Mouse (Mus musculus) forebrain, embryonic 14.5 days (tissue): Measurements from ENCODE around the gene Kcnma1. TPM values are rescaled to one million over a fixed set of nuclear protein-coding genes. Genes with fewer than 3 reads are reported as not detected.
A peak's percentile ranks its signal among the peaks of the same experiment; 100 is the strongest.

Experiments used
- ATAC-seq: fragments of 200-750 bp; cut with Nextera tagmentation; 2 replicates; pipeline ENCODE4 v1.8.0; 2017; ENCODE audit warnings: mild to moderate bottlenecking, moderate library complexity
- DNase-seq: peaks from one replicate; pipeline ENCODE4 v3.0.0-alpha.2; 2015; ENCODE audit warnings: low spot score
- H3K27ac ChIP-seq: fragments of 300-500 bp; sonication (generic); 2 replicates; pipeline ENCODE4 v1.5.1; 2014; ENCODE audit warnings: low read depth, mild to moderate bottlenecking, control low read depth, low read length, moderate library complexity
- H3K27me3 ChIP-seq: fragments of 300-500 bp; sonication (generic); replicated peaks from 2 replicates; pipeline ENCODE4 v1.6.1; 2014; ENCODE audit warnings: low read length, control low read depth, mixed read lengths; ENCODE audit not compliant: control insufficient read depth, insufficient read depth
- H3K36me3 ChIP-seq: fragments of 300-500 bp; sonication (generic); 2 replicates; pipeline ENCODE4 v1.6.1; 2014; ENCODE audit warnings: low read length, control low read depth; ENCODE audit not compliant: control insufficient read depth, insufficient read depth
- H3K4me1 ChIP-seq: fragments of 300-500 bp; sonication (generic); 2 replicates; pipeline ENCODE4 v1.6.1; 2014; ENCODE audit warnings: antibody characterized with exemption, low read length, control low read depth; ENCODE audit not compliant: control insufficient read depth, insufficient read depth
- H3K4me2 ChIP-seq: fragments of 300-500 bp; sonication (generic); 2 replicates; pipeline ENCODE4 v1.6.1; 2014; ENCODE audit warnings: mild to moderate bottlenecking, control low read depth, low read length
- H3K4me3 ChIP-seq: fragments of 300-500 bp; sonication (generic); 2 replicates; pipeline ENCODE4 v1.5.1; 2014; ENCODE audit warnings: low read depth, low read length, control low read depth
- H3K9ac ChIP-seq: fragments of 300-500 bp; sonication (generic); 2 replicates; pipeline ENCODE4 v1.6.1; 2014; ENCODE audit warnings: mild to moderate bottlenecking, low read length, control low read depth, moderate library complexity
- H3K9me3 ChIP-seq: fragments of 300-500 bp; sonication (generic); replicated peaks from 2 replicates; pipeline ENCODE4 v1.6.1; 2016; ENCODE audit warnings: low read length, control low read depth, mixed read lengths; ENCODE audit not compliant: control insufficient read depth
- WGBS: fragments of 180-500 bp; shearing (Covaris S2); extraction: QIAGEN DNeasy Blood & Tissue Kit; methylation state at CpG from one replicate; pipeline ENCODE4 v1.1.7; 2014; 5-methylcytosine and 5-hydroxymethylcytosine counted together
- polyA plus RNA-seq: library from polyadenylated mRNA; unstranded; fragments of >200 nt; fragmentation: Nextera tagmentation; extraction: Ambion mirVana; gene quantifications from 2 replicates; pipeline ENCODE4 v1.2.1, GENCODE M21; 2014

Kcnma1 gene
- polyA plus RNA-seq, 1 experiment from 2014 or later = 6.6 TPM

DNA sequence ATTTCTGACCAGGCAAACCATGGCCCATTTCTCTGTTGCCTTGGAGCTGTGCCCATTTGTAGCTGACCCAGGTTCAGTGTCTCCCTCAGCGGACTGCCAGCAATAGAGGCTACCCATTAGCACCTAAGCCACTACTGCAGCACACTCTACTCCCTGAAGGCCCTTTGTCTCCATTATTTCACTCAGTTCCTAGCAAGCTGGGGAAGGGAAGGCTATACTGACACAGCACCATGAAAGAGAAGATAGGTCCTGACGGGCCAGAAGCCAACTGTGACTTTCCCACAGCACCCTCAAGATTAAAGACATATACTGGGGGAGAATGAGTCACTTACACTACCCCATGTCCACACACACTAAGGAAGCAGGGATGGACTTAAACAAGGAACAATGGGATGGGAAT lies 251.8 kb downstream of the Kcnma1 start:
- Histone ChIP-seq H3K36me3 (no peaks in the 10 kb centered on the region), H3K9ac (no peak overlapping the region), H3K9me3 (no peaks in the 10 kb centered on the region), H3K4me1 (no peaks in the 10 kb centered on the region), H3K4me3 (no peak overlapping the region), H3K27me3 (no peaks in the 10 kb centered on the region), H3K4me2 (no peak overlapping the region), H3K27ac (no peak overlapping the region)
- ATAC-seq = no peak
- WGBS = 87% methylated on average over 2 of the region's 2 CpGs
- no peak for DNase-seq

DNA sequence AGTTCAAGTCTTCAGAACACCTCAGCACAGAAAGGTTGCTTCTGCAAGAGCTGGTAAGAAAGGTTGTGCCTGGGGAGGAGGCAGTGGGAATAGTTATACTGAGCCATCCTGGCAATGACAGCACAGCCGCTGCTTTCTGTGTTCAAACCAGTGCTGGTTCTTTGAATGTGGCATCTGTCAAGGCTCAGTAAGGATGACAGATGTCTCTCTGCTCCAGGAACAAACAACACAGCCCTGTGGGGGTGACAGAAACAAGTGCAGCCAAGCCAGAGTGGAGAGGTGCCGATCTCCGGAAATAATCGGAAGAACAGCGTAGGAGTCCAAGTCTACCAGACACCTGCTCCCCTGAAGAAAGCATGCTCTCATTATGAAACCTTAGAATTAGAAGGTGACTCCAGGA lies 254.7 kb downstream of the Kcnma1 start:
- H3K4me3 ChIP-seq = no peak overlapping the region
- 73% methylated on average over 5 of the region's 5 CpGs for WGBS
- no peaks in the 10 kb centered on the region for H3K36me3 ChIP-seq
- no peak overlapping the region for H3K9ac ChIP-seq
- peak; percentile 14 for DNase-seq
- H3K27ac ChIP-seq = no peak overlapping the region
- no peaks in the 10 kb centered on the region for H3K27me3 ChIP-seq
- no peaks in the 10 kb centered on the region for H3K4me1 ChIP-seq
- H3K9me3 ChIP-seq = no peaks in the 10 kb centered on the region
- no peak overlapping the region for H3K4me2 ChIP-seq
- ATAC-seq = no peak

DNA sequence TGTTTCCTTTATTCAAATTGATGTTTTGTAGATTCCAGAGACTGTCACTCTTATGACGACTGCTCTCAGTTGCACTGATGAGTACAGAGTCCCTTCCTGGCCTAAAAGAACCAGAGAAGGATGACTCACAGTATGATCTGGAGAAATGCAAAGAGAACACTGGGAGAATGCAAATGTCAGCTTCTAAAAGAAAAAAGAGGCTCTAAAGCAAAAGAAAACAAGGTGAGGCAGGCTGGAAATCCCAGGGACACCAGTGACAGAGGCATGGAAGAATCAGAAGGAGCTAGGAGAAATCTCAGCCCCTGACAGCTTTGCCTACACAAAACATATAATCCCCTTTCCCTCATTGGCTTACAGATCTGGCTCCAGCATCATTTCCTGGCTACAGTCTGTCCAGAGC lies 255.9 kb downstream of the Kcnma1 start:
- Histone ChIP-seq H3K27me3 (no peaks in the 10 kb centered on the region), H3K27ac (no peak overlapping the region), H3K4me1 (no peaks in the 10 kb centered on the region), H3K9ac (no peak overlapping the region), H3K4me3 (no peak overlapping the region), H3K4me2 (no peak overlapping the region), H3K9me3 (no peaks in the 10 kb centered on the region), H3K36me3 (no peaks in the 10 kb centered on the region)
- DNase-seq = no peak
- 70% methylated on average over 1 of the region's 1 CpGs for WGBS
- ATAC-seq = no peak

DNA sequence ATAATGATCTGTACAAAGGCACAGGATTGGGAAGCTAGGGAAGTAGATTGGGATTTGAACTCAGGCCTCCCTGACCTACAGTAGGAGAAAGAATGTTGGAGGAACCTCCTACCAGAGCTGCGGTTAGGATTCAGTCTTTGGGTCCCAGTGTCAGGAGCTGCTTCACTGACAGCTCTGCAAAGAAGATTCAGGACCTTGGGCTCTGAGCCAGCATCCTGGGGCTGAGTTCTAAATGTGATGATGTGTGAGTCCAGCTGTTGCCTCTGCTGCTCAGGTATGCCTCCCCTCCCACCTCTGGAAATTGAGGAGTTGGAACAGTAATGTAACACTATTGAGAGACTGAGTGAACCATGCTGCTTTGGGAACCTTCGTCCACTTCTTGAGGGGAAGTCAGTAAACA lies 266.3 kb downstream of the Kcnma1 start:
- no peak overlapping the region for H3K4me3 ChIP-seq
- H3K27ac ChIP-seq = no peak overlapping the region
- H3K4me2 ChIP-seq = no peak overlapping the region
- no peaks in the 10 kb centered on the region for H3K36me3 ChIP-seq
- ATAC-seq (no peak), DNase-seq (no peak)
- H3K9ac ChIP-seq = no peak overlapping the region
- no peaks in the 10 kb centered on the region for H3K27me3 ChIP-seq
- no peaks in the 10 kb centered on the region for H3K9me3 ChIP-seq
- no peaks in the 10 kb centered on the region for H3K4me1 ChIP-seq
- WGBS = 90% methylated on average over 2 of the region's 2 CpGs

DNA sequence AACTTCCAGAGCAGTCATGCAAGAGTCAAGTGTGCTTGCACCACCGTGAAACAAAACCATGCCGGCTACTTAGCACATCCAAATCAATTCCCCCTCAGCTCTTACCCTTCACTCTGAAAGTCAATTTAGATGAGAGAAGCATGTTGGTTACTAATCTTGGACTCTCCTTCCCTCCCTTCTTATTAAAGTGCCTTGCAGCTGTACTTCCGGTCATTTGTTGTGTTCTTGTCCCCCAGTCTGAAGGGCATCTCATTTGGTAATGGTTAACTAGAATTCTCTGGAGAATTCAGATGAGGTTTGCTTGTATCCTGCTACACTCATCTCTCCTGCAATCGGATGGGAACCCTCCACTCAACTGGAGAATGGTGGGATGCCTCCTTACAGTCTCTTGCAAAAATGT lies 267.3 kb downstream of the Kcnma1 start:
- H3K4me2 ChIP-seq = no peak overlapping the region
- ATAC-seq = no peak

DNA sequence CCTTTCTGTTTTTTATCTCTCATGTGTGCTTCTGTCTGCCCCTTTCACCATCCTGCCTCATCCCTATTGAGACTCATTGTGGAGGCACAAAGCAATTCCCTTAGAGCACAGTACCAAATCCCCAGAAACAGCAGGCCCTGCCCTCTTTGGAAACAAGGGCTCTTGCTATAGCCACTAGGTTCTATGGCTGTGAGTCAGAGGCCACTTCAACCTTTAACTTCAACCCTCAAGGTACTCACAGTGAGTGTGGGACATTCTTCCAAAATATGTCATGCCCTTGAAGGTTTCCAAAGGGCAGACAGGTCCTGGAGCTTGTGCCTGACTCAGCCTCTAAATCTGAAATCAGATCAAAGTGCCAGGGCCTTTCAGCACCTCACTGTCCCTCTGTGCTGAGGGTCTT lies 272.8 kb downstream of the Kcnma1 start:
- Histone ChIP-seq H3K36me3 (no peaks in the 10 kb centered on the region), H3K27me3 (no peaks in the 10 kb centered on the region), H3K9ac (no peak overlapping the region), H3K4me3 (no peak overlapping the region), H3K27ac (no peak overlapping the region), H3K9me3 (no peaks in the 10 kb centered on the region), H3K4me1 (no peaks in the 10 kb centered on the region), H3K4me2 (no peak overlapping the region)
- DNase-seq = no peak
- no peak for ATAC-seq

More for the DNA sequence above, 267.3 kb downstream of the Kcnma1 start:
- no peaks in the 10 kb centered on the region for H3K9me3 ChIP-seq
- DNase-seq = no peak
- H3K4me3 ChIP-seq = no peak overlapping the region
- H3K4me1 ChIP-seq = no peaks in the 10 kb centered on the region
- H3K36me3 ChIP-seq = no peaks in the 10 kb centered on the region
- no peak overlapping the region for H3K27ac ChIP-seq
- 85% methylated on average over 4 of the region's 4 CpGs for WGBS
- no peaks in the 10 kb centered on the region for H3K27me3 ChIP-seq
- no peak overlapping the region for H3K9ac ChIP-seq

DNA sequence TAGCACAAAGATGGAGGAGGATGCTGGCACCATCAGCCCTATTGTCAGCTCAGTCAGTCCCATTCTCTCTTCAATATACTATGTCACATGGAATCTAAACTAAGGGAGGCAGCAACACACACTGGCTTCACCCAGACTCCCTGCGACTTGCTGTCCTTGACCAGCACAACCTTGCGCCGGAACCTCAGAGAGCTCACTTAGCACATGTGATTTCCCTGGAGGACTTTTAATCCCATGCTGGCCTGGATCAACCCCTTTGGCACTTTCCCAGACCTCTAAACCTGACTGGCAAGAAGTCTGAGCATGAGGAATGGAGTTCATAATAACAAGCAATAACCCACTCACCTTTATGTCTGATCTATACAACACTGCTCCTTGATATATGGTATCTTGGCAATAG lies 280.1 kb downstream of the Kcnma1 start:
- Histone ChIP-seq H3K27me3 (no peaks in the 10 kb centered on the region), H3K9me3 (no peaks in the 10 kb centered on the region), H3K27ac (no peak overlapping the region), H3K4me3 (no peak overlapping the region), H3K36me3 (no peaks in the 10 kb centered on the region), H3K4me1 (no peaks in the 10 kb centered on the region), H3K4me2 (no peak overlapping the region), H3K9ac (no peak overlapping the region)
- ATAC-seq = no peak
- no peak for DNase-seq
- WGBS = 97% methylated on average over 3 of the region's 3 CpGs

DNA sequence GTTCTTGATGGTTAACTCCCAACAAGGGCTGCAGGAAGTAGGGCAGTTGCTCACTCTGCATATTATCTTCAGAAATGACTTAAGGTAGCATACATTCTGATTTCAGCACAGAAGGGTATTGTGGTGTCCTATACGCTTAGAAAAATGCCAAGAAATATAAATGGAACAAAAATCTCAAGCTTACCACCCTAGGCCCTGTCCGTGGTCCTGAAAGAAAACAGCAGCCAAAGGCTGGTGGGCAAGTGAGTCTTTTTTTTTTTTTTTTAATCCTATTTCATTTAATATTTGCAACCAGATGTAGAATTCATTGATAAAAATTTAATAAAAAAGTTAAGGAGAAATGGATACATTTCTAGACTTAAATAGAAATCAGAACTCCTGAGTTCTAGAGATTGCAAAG lies 284.9 kb downstream of the Kcnma1 start:
- Histone ChIP-seq H3K9ac (no peak overlapping the region), H3K27ac (no peak overlapping the region), H3K9me3 (no peaks in the 10 kb centered on the region), H3K4me2 (no peak overlapping the region), H3K4me1 (0 out of 2 replicates have a peak, but pooled peaks cover under 1% of the 10 kb centered on the region), H3K36me3 (no peaks in the 10 kb centered on the region), H3K4me3 (no peak overlapping the region), H3K27me3 (no peaks in the 10 kb centered on the region)
- DNase-seq (no peak), ATAC-seq (no peak)
- WGBS = 55% methylated on average over 2 of the region's 2 CpGs

DNA sequence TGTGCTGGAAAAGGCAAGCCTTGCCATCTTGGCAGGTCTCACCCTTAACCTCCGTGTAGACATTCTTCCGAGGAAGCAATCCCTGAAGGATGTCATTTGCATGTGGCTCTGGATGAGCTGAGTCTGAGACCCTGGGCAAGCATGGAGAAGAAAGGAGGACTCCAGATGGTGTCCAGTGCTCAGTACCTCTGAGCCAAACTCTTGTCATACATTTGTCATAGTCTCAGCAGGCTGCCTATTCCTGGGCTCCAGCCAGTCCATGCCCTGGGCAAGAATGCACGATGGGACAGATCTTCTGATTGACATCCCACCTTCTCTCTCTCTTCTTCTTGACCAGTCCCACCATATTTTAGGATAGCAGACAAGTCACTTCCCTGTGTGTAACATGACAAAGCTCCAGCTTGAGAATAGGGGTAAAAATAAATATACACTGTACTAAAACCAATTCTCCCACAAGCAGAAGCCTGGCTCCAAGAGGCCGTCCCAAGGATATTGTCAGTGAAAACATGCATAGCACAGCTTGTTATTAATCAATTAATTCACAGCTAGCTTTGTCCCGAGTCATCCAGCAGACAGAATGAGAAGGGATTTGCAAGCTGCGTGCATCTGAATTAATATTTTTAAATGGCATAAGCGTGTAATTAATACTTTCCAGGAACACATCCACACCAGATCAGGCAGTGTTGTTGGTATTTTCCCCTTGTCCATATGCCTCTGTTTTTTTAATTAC lies 290.4 kb downstream of the Kcnma1 start:
- 0 out of 2 replicates have a peak overlapping the region, but pooled peaks have one; percentile 9 for H3K27ac ChIP-seq
- DNase-seq (peak; percentile 49), ATAC-seq (peak; percentile 42; the same call in 1 of the 2 replicates)
- WGBS = 31% methylated on average over 7 of the region's 7 CpGs
- H3K4me1 ChIP-seq = peaks cover 8% of the 10 kb centered on the region; the same call in 1 of the 2 replicates
- H3K4me2 ChIP-seq = no peak overlapping the region
- no peaks in the 10 kb centered on the region for H3K27me3 ChIP-seq
- H3K9ac ChIP-seq = no peak overlapping the region
- no peak overlapping the region for H3K4me3 ChIP-seq
- no peaks in the 10 kb centered on the region for H3K9me3 ChIP-seq
- H3K36me3 ChIP-seq = no peaks in the 10 kb centered on the region
